Mouse (Mus musculus): Measurements from ENCODE around the gene Thyn1.

Thyn1 gene

DNA sequence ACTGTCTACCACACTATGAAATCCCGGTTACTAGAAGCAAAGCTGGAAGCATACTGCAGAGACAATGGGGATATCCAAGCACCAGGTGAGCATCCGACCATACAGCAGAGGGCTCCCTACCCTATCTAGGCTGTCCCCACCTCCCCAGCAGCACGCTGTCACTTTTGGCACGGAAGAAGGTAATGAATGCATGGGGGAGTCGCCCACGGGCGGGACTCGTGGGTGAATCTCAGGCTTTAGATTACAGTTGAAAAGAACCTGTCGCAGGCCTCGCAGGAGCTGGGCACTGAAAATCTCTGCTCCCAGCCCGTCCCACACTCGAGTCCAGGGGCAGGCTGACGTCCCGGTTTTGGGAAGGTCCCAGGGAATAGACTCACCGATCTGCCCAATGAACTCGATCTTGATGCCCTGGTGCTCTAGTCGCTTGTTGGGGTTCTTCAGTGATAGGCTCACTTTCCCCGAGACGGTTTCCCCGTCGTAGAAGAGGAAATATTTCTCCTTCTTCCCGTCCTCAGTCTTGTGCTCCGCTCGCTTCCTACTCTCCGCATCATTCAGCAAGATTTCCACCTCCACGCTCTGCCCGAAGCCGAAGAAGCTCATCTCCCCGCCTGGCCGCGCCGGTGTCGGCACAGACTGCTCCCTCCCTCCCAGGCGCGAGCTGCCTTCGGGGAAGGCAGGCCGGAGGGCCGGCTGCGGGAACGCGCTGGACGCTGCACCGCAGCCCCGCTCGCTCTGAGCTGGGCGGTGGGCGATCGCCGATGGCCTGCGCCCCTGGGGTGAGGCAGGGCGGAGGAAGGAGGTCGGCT, 29.7 kb downstream of the Thyn1 start:
- in situ Hi-C loops (cut with MboI; ENCODE audit: low pct_unique_long_range_greater_than_20kb in 1 of 2, low sequenced_read_pairs in 2 of 2, unreplicated experiment in 1 of 2): no loop called here

GRCm38 (mm10) chr9:27029828-27030762, 30.6 kb downstream of the Thyn1 start, which contains the start of the genes Vps26b and Ncapd3:
Gene Vps26b, minus strand, starts transcription at chr9:27030065.
Gene Ncapd3, plus strand, starts transcription at chr9:27030175.
- in situ Hi-C loops (cut with MboI; ENCODE audit: low pct_unique_long_range_greater_than_20kb in 1 of 2, low sequenced_read_pairs in 2 of 2, unreplicated experiment in 1 of 2): no loop called here

- in situ Hi-C loops (cut with MboI; ENCODE audit: low pct_unique_long_range_greater_than_20kb in 1 of 2, low sequenced_read_pairs in 2 of 2, unreplicated experiment in 1 of 2): no loop called here
Measured at GRCm38 (mm10) chr9:27030763-27031100, 31.2 kb downstream of the Thyn1 start.

DNA sequence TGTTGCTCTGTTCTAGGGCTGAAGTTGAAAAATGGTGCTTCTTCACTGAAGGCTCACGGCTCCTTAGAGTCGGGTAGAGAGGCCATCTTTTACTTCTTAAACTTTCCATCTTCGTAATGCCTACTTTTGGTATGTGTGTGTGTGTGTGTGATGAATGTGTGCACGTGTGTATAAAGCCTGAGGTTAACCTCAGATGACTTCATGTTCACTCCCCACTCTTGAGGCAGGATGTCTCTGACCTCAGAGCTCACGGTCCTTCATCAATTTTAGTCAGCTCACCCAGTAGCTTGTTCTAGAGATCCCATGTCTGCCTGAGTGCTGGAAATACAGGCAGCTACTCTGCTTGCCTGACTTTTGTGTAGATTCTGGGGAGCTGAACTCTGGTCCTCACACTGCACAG, 44.4 kb downstream of the Thyn1 start:
- in situ Hi-C loops (cut with MboI; ENCODE audit: low pct_unique_long_range_greater_than_20kb in 1 of 2, low sequenced_read_pairs in 2 of 2, unreplicated experiment in 1 of 2): no loop called here

DNA sequence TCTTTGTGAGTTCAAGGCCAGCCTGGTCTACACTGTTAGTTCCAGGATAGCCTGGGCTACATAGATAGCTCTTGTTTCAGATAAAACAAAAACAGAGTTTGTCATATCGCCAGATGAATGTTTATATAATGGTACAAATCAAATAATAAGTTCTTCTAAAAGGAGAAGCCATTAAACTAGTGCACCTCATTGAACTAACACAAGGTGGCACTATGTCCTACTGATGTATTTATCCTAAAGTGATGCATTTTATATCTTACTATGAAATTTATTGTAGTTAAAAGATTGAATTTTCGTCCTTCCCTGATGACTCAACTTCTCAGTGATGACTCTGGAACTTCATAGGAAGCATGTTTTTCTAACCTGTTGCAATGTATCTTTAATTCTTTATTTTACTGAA, 50.0 kb downstream of the Thyn1 start:
- in situ Hi-C loops (cut with MboI; ENCODE audit: low pct_unique_long_range_greater_than_20kb in 1 of 2, low sequenced_read_pairs in 2 of 2, unreplicated experiment in 1 of 2): no loop called here
